Mouse (Mus musculus) limb, embryonic 14.5 days (tissue): ENCODE data around the gene Klf7. TPM values are rescaled to one million over a fixed set of nuclear protein-coding genes. Genes with fewer than 3 reads are reported as not detected.

Source experiments
- ATAC-seq: fragments of 200-750 bp; cut with Nextera tagmentation; 2 replicates; pipeline ENCODE4 v1.8.0; 2017; ENCODE audit warnings: low read depth, moderate number of reproducible peaks, moderate TSS enrichment; ENCODE audit not compliant: low FRiP score
- DNase-seq: peaks from one replicate; pipeline ENCODE4 v3.0.0-alpha.2; 2015; ENCODE audit warnings: low spot score
- H3K27ac ChIP-seq: fragments of 300-500 bp; sonication (generic); replicated peaks from 2 replicates; pipeline ENCODE4 v1.5.1; 2014; ENCODE audit warnings: low read depth, mild to moderate bottlenecking, low read length, moderate library complexity, mixed read lengths
- H3K27me3 ChIP-seq: fragments of 300-500 bp; sonication (generic); 2 replicates; pipeline ENCODE4 v1.6.1; 2014; ENCODE audit warnings: low read length, mixed read lengths; ENCODE audit not compliant: control insufficient read depth, insufficient read depth
- H3K36me3 ChIP-seq: fragments of 300-500 bp; sonication (generic); 2 replicates; pipeline ENCODE4 v1.6.1; 2014; ENCODE audit warnings: mild to moderate bottlenecking, low read length, moderate library complexity, mixed read lengths; ENCODE audit not compliant: control insufficient read depth, insufficient read depth
- H3K4me1 ChIP-seq: fragments of 300-500 bp; sonication (generic); 2 replicates; pipeline ENCODE4 v1.6.1; 2014; ENCODE audit warnings: antibody characterized with exemption, low read length, mixed read lengths; ENCODE audit not compliant: control insufficient read depth, insufficient read depth
- H3K4me2 ChIP-seq: fragments of 300-500 bp; sonication (generic); replicated peaks from 2 replicates; pipeline ENCODE4 v1.6.1; 2014; ENCODE audit warnings: low read depth, mild to moderate bottlenecking, low read length, moderate library complexity; ENCODE audit not compliant: severe bottlenecking
- H3K4me3 ChIP-seq: fragments of 300-500 bp; sonication (generic); replicated peaks from 2 replicates; pipeline ENCODE4 v1.5.1; 2014; ENCODE audit warnings: low read length
- H3K9ac ChIP-seq: fragments of 300-500 bp; sonication (generic); 2 replicates; pipeline ENCODE4 v1.6.1; 2014; ENCODE audit warnings: mild to moderate bottlenecking, low read depth, low read length, moderate library complexity; ENCODE audit not compliant: severe bottlenecking
- H3K9me3 ChIP-seq: fragments of 300-500 bp; sonication (generic); 2 replicates; pipeline ENCODE4 v1.6.1; 2016; ENCODE audit warnings: low read length; ENCODE audit not compliant: control insufficient read depth
- POLR2A ChIP-seq: fragments of 200-500 bp; IDR thresholded peaks from 2 replicates; pipeline ENCODE4 v1.8.0; 2012; ENCODE audit warnings: inconsistent platforms, mild to moderate bottlenecking, moderate library complexity, borderline replicate concordance; ENCODE audit not compliant: insufficient read depth, insufficient read length; ENCODE audit errors: extremely low read depth
- WGBS: fragments of 180-500 bp; shearing (Covaris S2); extraction: QIAGEN DNeasy Blood & Tissue Kit; methylation state at CpG from one replicate; pipeline ENCODE4 v1.1.7; 2014; 5-methylcytosine and 5-hydroxymethylcytosine counted together
- polyA plus RNA-seq, 2 experiments: library from polyadenylated mRNA; depleted of rRNA in 1 of 2; stranded (reverse) in 1 of 2; unstranded in 1 of 2; fragments of >200 nt; fragmentation: Nextera tagmentation in 1 of 2; extraction: Ambion mirVana in 1 of 2; gene quantifications; 2 replicates each; pipeline versions ENCODE4 v1.2.1 to v1.2.3; 2012 to 2014

Klf7 gene
- polyA plus RNA-seq (2012; rRNA removed) (9.7 and 10.2 TPM in 2 replicates), polyA plus RNA-seq (2014; fragmentation: Nextera tagmentation; extraction: Ambion mirVana) (17.3 and 18.7 TPM in 2 replicates)

DNA sequence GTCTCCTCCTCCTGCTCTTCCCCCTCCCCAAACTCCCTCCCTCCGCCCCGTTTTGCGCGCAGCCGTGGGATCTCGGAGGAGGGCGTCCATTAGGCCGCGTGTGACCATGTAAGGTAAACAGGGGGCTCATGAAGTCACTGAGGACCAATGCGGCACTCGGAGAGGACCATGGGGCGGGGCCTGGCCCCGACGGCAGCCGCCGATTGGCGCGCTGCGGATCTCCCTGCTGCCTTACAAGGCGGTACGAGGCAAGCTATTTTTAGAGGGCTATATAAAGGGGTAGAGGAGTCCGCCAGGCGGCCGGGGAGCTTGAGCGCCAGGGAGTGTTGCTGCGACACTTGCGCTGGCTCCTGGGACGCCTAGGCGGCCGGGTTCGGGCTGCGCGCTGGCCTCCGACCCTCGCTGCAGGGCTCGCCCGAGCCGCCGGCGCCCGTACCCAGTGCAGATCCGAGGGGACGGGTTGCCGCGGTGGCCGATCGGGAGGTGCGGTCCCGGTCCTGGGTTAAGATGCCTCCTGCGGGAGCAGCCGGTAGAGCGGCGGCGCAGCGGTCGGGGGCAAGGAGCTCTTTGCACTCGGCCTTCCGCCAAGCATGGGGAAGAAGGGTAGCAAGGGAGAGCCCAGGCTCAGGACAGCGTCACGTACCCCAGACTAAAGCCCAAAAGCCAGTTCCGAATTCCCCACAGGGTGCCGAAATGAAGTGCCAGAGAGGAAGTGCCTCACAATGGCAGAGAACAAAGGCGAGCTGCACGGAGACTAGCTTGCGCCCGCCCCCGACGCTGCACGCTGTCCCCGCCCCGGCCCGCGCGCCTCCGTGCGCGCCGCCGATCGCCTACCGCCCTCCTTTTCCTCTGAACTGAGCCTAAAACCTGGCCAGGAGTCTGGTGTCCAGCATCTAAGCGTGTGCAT, at the start of gene Klf7:
Gene Klf7 (minus strand): TSS at position 724 of the 907 bp plus-strand sequence.
- no peaks in the 10 kb centered on the region for H3K36me3 ChIP-seq
- H3K4me3 ChIP-seq, result peak within 1 kb of the TSS; percentile 87
- H3K9ac ChIP-seq, result peak within 1 kb of the TSS; percentile 100
- ATAC-seq, result peak; percentile 97
- H3K9me3 ChIP-seq, result no peaks in the 10 kb centered on the region
- peaks cover 20% of the 10 kb centered on the region for H3K4me1 ChIP-seq
- under 1% methylated on average over 75 of the region's 82 CpGs for WGBS
- peak; percentile 99 for DNase-seq
- H3K27me3 ChIP-seq, result no peaks in the 10 kb centered on the region
- H3K4me2 ChIP-seq, result peak within 1 kb of the TSS; percentile 61
- TF ChIP-seq POLR2A, result peak; percentile 99
- peak within 1 kb of the TSS; percentile 100 for H3K27ac ChIP-seq

DNA sequence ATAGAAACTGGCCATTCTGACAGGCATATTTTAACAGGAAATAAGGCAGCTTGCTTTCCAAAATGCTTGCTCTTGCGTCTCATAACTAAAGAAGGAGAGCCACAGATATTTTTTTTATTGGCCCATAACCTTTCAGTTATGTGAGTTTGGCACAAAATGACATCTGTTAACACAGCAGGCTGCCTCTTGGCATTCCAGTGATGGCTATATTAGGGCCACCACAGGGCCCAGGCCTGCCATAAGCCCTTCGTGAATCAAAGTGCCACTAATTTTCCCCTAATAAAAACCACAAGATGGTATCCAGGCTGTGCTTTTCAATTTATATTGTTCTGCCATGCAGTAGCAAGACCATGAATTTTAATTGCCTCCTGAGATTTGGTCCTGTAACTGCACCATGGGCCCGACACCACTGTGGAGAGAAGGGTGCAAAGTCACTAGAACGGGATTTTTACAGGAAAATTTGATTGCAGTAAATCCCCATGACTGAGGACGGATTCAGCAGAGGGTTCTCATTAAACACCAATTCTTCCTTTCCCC, 42.5 kb upstream of the Klf7 start:
- peak; percentile 24 for DNase-seq
- H3K36me3 ChIP-seq, result no peaks in the 10 kb centered on the region
- H3K27me3 ChIP-seq, result no peaks in the 10 kb centered on the region
- no peak overlapping the region for H3K4me2 ChIP-seq
- no peak overlapping the region for H3K4me3 ChIP-seq
- ATAC-seq, result no peak
- H3K4me1 ChIP-seq, result no peaks in the 10 kb centered on the region
- H3K9me3 ChIP-seq, result no peaks in the 10 kb centered on the region
- H3K27ac ChIP-seq, result no peak overlapping the region
- WGBS, result 15% methylated on average over 5 of the region's 5 CpGs
- TF ChIP-seq POLR2A, result no peak
- H3K9ac ChIP-seq, result no peak overlapping the region

DNA sequence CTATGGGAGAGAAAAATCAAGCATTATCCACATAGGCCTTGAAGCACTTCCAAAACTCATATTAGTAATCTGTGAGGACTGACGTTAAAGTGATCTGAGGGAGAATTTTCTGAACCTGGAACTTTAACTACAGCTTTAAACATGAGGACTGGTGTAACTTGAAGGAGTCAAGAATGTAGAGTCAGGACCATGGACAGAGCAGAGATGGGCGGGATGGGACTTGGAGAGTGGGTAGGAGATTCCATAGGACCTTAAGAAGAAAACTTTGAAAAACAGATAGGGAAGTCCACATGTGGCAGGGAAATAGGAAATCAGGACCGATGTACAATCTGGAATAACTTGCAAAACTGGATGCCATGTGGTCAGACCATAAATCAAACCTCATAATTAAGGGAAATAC, 36.7 kb upstream of the Klf7 start:
- Histone ChIP-seq H3K27ac (no peak overlapping the region), H3K9me3 (no peaks in the 10 kb centered on the region), H3K36me3 (no peaks in the 10 kb centered on the region), H3K9ac (no peak overlapping the region), H3K4me2 (no peak overlapping the region), H3K4me3 (no peak overlapping the region), H3K27me3 (no peaks in the 10 kb centered on the region), H3K4me1 (no peaks in the 10 kb centered on the region)
- TF ChIP-seq POLR2A, result no peak
- WGBS, result 44% methylated on average over 3 of the region's 3 CpGs
- ATAC-seq, result no peak
- peak; percentile 71 for DNase-seq

DNA sequence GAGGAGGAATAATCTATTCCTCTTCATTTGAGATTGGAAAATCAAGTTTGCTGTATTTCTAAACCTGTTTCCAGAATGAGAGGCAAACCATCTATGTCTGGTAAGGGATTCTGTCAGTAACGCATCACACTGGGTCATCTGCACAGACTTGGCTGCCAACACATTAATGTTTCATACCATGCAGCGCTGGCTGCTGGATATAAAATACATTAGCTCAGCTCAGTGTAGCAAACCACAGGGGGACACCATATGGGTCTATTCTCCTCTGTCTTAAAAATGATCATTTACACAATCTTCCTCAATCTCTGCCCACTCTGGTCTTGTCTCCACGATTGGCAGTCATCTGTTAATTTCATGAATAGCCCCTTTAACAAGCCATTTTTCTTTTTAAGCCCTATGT, 27.1 kb upstream of the Klf7 start:
- WGBS, result 87% methylated on average over 3 of the region's 3 CpGs
- TF ChIP-seq POLR2A, result no peak
- H3K27ac ChIP-seq, result no peak overlapping the region

DNA sequence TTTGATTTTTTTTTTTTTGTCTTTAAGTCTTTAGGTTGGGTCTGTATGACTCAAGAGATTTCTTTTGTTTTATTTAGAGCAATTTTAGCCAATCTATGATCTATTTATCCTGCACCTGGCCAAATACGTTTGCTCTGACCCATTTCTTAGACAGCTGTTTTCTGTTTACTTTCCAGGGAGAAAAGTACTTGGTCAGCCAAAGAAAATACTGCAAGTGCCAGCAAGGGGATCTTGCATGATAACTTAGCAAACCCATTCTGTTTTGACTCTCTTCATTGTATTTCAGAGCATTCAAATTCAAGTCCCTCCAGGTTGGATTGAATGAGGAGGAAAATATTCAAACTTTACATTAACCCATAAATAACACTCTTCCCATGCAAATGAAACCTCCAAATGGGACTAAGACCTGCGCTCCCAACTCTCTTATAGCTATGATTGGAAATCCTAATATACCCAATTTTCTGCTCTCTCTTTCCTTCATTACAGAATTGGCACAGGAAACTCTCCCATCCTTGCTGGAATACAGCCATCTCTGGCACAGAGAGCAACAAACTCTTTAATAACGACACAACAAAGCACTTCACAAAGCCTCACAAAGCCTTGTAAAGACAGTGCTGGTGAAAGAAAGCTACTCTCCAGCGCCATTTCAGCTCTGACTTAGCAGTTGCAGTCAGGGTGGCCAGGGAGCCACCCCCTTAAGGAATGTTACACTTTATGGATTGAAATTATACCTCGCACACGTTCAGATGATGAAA, 20.8 kb upstream of the Klf7 start:
- WGBS, result 51% methylated on average over 6 of the region's 6 CpGs
- DNase-seq, result no peak

More for the DNA sequence above, 27.1 kb upstream of the Klf7 start:
- H3K9ac ChIP-seq, result no peak overlapping the region
- no peaks in the 10 kb centered on the region for H3K9me3 ChIP-seq
- no peaks in the 10 kb centered on the region for H3K36me3 ChIP-seq
- H3K4me2 ChIP-seq, result no peak overlapping the region
- H3K4me1 ChIP-seq, result no peaks in the 10 kb centered on the region
- H3K27me3 ChIP-seq, result no peaks in the 10 kb centered on the region
- DNase-seq (no peak), ATAC-seq (no peak)
- no peak overlapping the region for H3K4me3 ChIP-seq

More for the DNA sequence above, 20.8 kb upstream of the Klf7 start:
- ATAC-seq, result no peak
- Histone ChIP-seq H3K4me2 (no peak overlapping the region), H3K27ac (no peak overlapping the region), H3K9ac (no peak overlapping the region), H3K36me3 (no peaks in the 10 kb centered on the region), H3K4me1 (no peaks in the 10 kb centered on the region), H3K4me3 (no peak overlapping the region), H3K9me3 (no peaks in the 10 kb centered on the region), H3K27me3 (no peaks in the 10 kb centered on the region)
- TF ChIP-seq POLR2A, result no peak
